Mouse (Mus musculus): ENCODE measurements at regions not wholly inside any gene's neighbourhood (a gene's known extent, or its start where the extent isn't known, plus 50 kb on each side); places are given as distances from the start of the nearest gene placed in this dataset.

GRCm38 (mm10) chr12:99039497-99040322, 119.3 kb downstream of the Ttc8 start:
- no peak for DNase-seq (ENCODE audit: low spot score in 2 of 2)

GRCm38 (mm10) chr12:99041606-99042005, 121.2 kb downstream of the Ttc8 start:
- no peak for DNase-seq (ENCODE audit: low spot score in 2 of 2)

- DNase-seq (ENCODE audit: low spot score in 2 of 2), result no peak
These were observed 122.8 kb downstream of the Ttc8 start for GRCm38 (mm10) chr12:99042918-99043862.

- DNase-seq (ENCODE audit: low spot score in 2 of 2), result no peak
These were observed 124.1 kb downstream of the Ttc8 start for GRCm38 (mm10) chr12:99044477-99044876.

GRCm38 (mm10) chr12:99050426-99050825, 130.1 kb downstream of the Ttc8 start:
- no peak for DNase-seq (ENCODE audit: low spot score in 2 of 2)

GRCm38 (mm10) chr12:99052599-99052998, 132.2 kb downstream of the Ttc8 start:
- DNase-seq (ENCODE audit: low spot score in 2 of 2), result no peak

GRCm38 (mm10) chr12:99057521-99057920, 137.1 kb downstream of the Ttc8 start:
- DNase-seq (ENCODE audit: low spot score in 2 of 2), result no peak

- no peak for DNase-seq (ENCODE audit: low spot score in 2 of 2)
These were observed 138.5 kb downstream of the Ttc8 start for GRCm38 (mm10) chr12:99058916-99059315.

GRCm38 (mm10) chr12:99059491-99059890, 139.1 kb downstream of the Ttc8 start:
- no peak for DNase-seq (ENCODE audit: low spot score in 2 of 2)

- no peak for DNase-seq (ENCODE audit: low spot score in 2 of 2)
These were observed 140.3 kb downstream of the Ttc8 start for GRCm38 (mm10) chr12:99060702-99061101.

GRCm38 (mm10) chr12:99063441-99063840, 143.1 kb downstream of the Ttc8 start:
- DNase-seq (ENCODE audit: low spot score in 2 of 2), result no peak

GRCm38 (mm10) chr12:99063885-99064284, 143.5 kb downstream of the Ttc8 start:
- peak in 1 of 2 experiments; percentile 9 for DNase-seq (ENCODE audit: low spot score in 2 of 2)

GRCm38 (mm10) chr12:99067962-99068361, 147.6 kb downstream of the Ttc8 start:
- no peak for DNase-seq (ENCODE audit: low spot score in 2 of 2)

- DNase-seq (ENCODE audit: low spot score in 2 of 2), result no peak
These were observed 153.4 kb downstream of the Ttc8 start for GRCm38 (mm10) chr12:99073766-99074165.

- DNase-seq (ENCODE audit: low spot score in 2 of 2), result no peak
These were observed 157.0 kb downstream of the Ttc8 start for GRCm38 (mm10) chr12:99077366-99077765.

- DNase-seq (ENCODE audit: low spot score in 2 of 2), result no peak
These were observed 159.5 kb downstream of the Ttc8 start for GRCm38 (mm10) chr12:99079873-99080272.

GRCm38 (mm10) chr12:99083616-99084015, 163.2 kb downstream of the Ttc8 start:
- DNase-seq (ENCODE audit: low spot score in 2 of 2), result peak in 1 of 2 experiments; percentile 15

GRCm38 (mm10) chr12:99084144-99084543, 163.8 kb downstream of the Ttc8 start:
- DNase-seq (ENCODE audit: low spot score in 2 of 2), result peak; percentile 81 to 87

- DNase-seq (ENCODE audit: low spot score in 2 of 2), result peak in 1 of 2 experiments; percentile 40
These were observed 166.9 kb downstream of the Ttc8 start for GRCm38 (mm10) chr12:99087286-99087685.

- no peak for DNase-seq (ENCODE audit: low spot score in 2 of 2)
These were observed 171.4 kb downstream of the Ttc8 start for GRCm38 (mm10) chr12:99091770-99092169.

GRCm38 (mm10) chr12:99093151-99093550, 172.8 kb downstream of the Ttc8 start:
- no peak for DNase-seq (ENCODE audit: low spot score in 2 of 2)

GRCm38 (mm10) chr12:99093989-99094388, 173.6 kb downstream of the Ttc8 start:
- no peak for DNase-seq (ENCODE audit: low spot score in 2 of 2)

Data from frontal cortex, postnatal 36 days (tissue).